Mouse (Mus musculus) E14TG2a.4 (cell line): ENCODE results near the gene Acot8.

ENCODE experiments used
- CTCF ChIP-seq: conservative IDR thresholded peaks from 2 replicates; pipeline ENCODE4 v1.5.1; 2014; ENCODE audit warnings: low read length
- NANOG ChIP-seq: IDR thresholded peaks from 2 replicates; pipeline ENCODE4 v1.6.1; 2014; ENCODE audit warnings: borderline replicate concordance, low read length, mixed read lengths
- POU5F1 ChIP-seq: IDR thresholded peaks from 2 replicates; pipeline ENCODE4 v1.6.1; 2014; ENCODE audit warnings: low read length, borderline replicate concordance

DNA sequence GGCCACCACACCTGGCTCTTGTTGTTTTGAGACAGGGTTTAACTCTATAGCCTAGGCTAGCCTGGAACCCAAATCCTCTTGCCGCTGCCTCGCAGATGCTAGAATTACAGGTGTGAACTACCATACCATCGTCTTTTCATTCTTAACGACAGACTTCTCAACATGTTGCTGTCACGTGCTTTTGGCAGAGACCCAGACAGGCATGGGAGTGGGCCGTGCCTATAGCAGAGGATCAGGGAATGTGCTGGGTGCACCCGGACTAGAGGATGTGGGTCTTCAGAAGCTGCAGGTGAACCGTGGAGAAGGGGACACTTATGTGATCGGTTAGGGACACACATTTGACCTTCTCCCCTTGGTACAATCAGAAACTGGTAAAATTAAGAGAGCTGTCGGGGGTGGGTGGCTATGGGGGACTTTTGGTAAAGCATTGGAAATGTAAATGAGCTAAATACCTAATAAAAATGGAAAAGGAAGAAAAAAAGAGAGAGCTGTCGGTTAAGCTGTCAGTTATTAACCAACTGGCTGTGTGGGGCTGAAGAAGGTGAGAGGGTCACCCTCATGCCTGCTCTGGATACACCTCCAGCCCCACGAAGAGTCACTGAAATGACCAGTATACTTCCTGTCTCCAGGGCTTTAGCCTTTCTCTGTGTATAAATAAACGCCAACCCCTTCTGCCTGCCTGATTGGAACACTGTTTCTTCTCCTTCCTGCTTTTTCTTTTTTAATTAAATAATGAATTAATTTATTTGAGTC lies 4.3 kb downstream of the Acot8 start:
- TF ChIP-seq CTCF (no peak), NANOG (no peak), POU5F1 (no peak)
